Mouse (Mus musculus): Measurements from ENCODE around the gene Eri3.

DNA sequence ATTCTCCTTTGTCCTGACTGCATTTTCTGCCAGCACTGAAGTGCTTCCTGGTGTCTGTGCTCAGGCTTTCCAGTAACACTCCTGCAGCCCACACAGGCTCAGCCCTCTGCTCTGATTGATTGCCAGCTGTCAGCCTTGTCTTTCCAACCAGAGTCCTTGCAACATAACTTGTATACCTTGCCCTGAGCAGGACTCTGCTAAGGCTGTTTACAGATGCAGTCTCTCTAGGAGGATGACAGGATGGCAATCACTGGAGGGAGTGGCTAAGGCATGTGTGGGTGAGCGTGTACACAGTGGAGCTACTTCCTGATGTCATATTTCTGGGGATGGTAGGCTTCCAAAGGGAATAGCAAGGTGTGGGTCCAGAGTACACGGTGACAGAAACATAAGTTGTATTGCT lies 95.7 kb downstream of the Eri3 start:
- TF ChIP-seq POLR2A (IDR thresholded peaks at IDR 0.05; ENCODE audit: insufficient read depth, low read depth, low read length) (no peak), CTCF (IDR thresholded peaks at IDR 0.05) (no peak), EP300 (IDR thresholded peaks at IDR 0.05; ENCODE audit: insufficient read depth, low read depth, low read length) (no peak)

Measured in heart, adult 2 months (tissue).